Mouse (Mus musculus) bone marrow, adult 2 months (tissue): Measurements from ENCODE around the gene Tmem215.

ENCODE experiments used
- CTCF ChIP-seq: fragments of 200-500 bp; IDR thresholded peaks from 2 replicates; pipeline ENCODE4 v1.5.1; 2011; ENCODE audit warnings: low read length, control low read depth; ENCODE audit not compliant: control insufficient read depth, insufficient read depth
- POLR2A ChIP-seq: fragments of 200-500 bp; IDR thresholded peaks from 2 replicates; pipeline ENCODE4 v1.6.1; 2011; ENCODE audit warnings: low read depth, mild to moderate bottlenecking, control low read depth, low read length, borderline replicate concordance; ENCODE audit not compliant: control insufficient read depth

GRCm38 (mm10) chr4:40502459-40502858 lies 30.5 kb downstream of the Tmem215 start:
- TF ChIP-seq CTCF (no peak), POLR2A (no peak)
